ENCODE assay signal across 9 mouse cellular contexts in genomic region chr2:71786060-71786459, GRCm38 (mm10). TPM values are rescaled to one million over a fixed set of nuclear protein-coding genes. Genes with fewer than 3 reads are reported as not detected.
A peak's percentile ranks its signal among the peaks of the same experiment; 100 is the strongest.
DNase-seq lines count a peak whose midpoint lies in the region; ATAC-seq lines count a peak whose summit lies in the region.
"Had no signal": no experiment of that assay in that cellular context is flagged by ENCODE, and none has a peak within 500 bp of the region (broad histone marks: within the 10 kb centered on the region; RNA-seq: fewer than 3 reads in every experiment).

No protein-coding gene starts in this region.

- H3K9me3 ChIP-seq in heart, embryonic 14.5 days (ENCODE audit: control insufficient read depth, low read length) = no peaks in the 10 kb centered on the region
- H3K9me3 ChIP-seq in midbrain, embryonic 15.5 days = no peaks in the 10 kb centered on the region
- H3K9me3 ChIP-seq in midbrain, embryonic 10.5 days (replicated peaks) = no peaks in the 10 kb centered on the region
- H3K9me3 ChIP-seq in embryonic facial prominence, embryonic 15.5 days (replicated peaks) = no peaks in the 10 kb centered on the region
- H3K9me3 ChIP-seq in neural tube, embryonic 14.5 days (ENCODE audit: control insufficient read depth, low read length) = no peaks in the 10 kb centered on the region
- H3K9me3 ChIP-seq: embryonic facial prominence, embryonic 12.5 days had no signal

- DNase-seq in heart, postnatal 14 days = no peak
- DNase-seq in midbrain, embryonic 10.5 days (ENCODE audit: low spot score) = no peak
- DNase-seq in cerebellum, adult 11 months = no peak
- no peak for DNase-seq in cerebellum, postnatal 25 days

- no peaks in the 10 kb centered on the region for H3K36me3 ChIP-seq in heart, embryonic 14.5 days (ENCODE audit: control insufficient read depth, insufficient read depth, low read length)
- H3K36me3 ChIP-seq in midbrain, embryonic 15.5 days (replicated peaks) = no peaks in the 10 kb centered on the region
- no peaks in the 10 kb centered on the region for H3K36me3 ChIP-seq in midbrain, embryonic 10.5 days
- H3K36me3 ChIP-seq in embryonic facial prominence, embryonic 15.5 days = no peaks in the 10 kb centered on the region
- no peaks in the 10 kb centered on the region for H3K36me3 ChIP-seq in neural tube, embryonic 14.5 days (ENCODE audit: control insufficient read depth, insufficient read depth, low read length)
- H3K36me3 ChIP-seq: embryonic facial prominence, embryonic 12.5 days had no signal

- H3K27me3 ChIP-seq in heart, embryonic 14.5 days (ENCODE audit: control insufficient read depth, insufficient read depth, low read length) = no peaks in the 10 kb centered on the region
- peaks cover 5% of the 10 kb centered on the region; the same call in 1 of the 2 replicates for H3K27me3 ChIP-seq in midbrain, embryonic 15.5 days (replicated peaks)
- H3K27me3 ChIP-seq in midbrain, embryonic 10.5 days (ENCODE audit: low read depth, poor library complexity, severe bottlenecking) = peaks cover 22% of the 10 kb centered on the region
- H3K27me3 ChIP-seq in embryonic facial prominence, embryonic 15.5 days = 0 out of 2 replicates have a peak, but pooled peaks cover 3% of the 10 kb centered on the region
- H3K27me3 ChIP-seq in neural tube, embryonic 14.5 days (ENCODE audit: control insufficient read depth, insufficient read depth, low read length) = no peaks in the 10 kb centered on the region; the same call in 1 of the 2 replicates

- 29% methylated on average over 5 of the region's 5 CpGs for WGBS in heart, embryonic 14.5 days
- 48% methylated on average over 5 of the region's 5 CpGs for WGBS in midbrain, embryonic 15.5 days
- WGBS in midbrain, embryonic 10.5 days = 52% methylated on average over 5 of the region's 5 CpGs
- WGBS in embryonic facial prominence, embryonic 15.5 days = 31% methylated on average over 5 of the region's 5 CpGs
- WGBS in neural tube, embryonic 14.5 days = 56% methylated on average over 5 of the region's 5 CpGs

- H3K4me1 ChIP-seq in heart, embryonic 14.5 days (ENCODE audit: control insufficient read depth in 2 of 2, insufficient read depth in 2 of 2, low read length in 2 of 2) = peaks cover 17 to 18% of the 10 kb centered on the region in 2 experiments
- H3K4me1 ChIP-seq in midbrain, embryonic 15.5 days = peaks cover 17% of the 10 kb centered on the region
- peaks cover 33% of the 10 kb centered on the region for H3K4me1 ChIP-seq in midbrain, embryonic 10.5 days
- peaks cover 3% of the 10 kb centered on the region; the same call in 1 of the 2 replicates for H3K4me1 ChIP-seq in embryonic facial prominence, embryonic 15.5 days
- peaks cover 7% of the 10 kb centered on the region for H3K4me1 ChIP-seq in neural tube, embryonic 14.5 days (ENCODE audit: control insufficient read depth, insufficient read depth, low read length)

- no peak for ATAC-seq in heart, embryonic 14.5 days (ENCODE audit: insufficient number of reproducible peaks, insufficient read depth, low FRiP score, low read depth)
- no peak for ATAC-seq in midbrain, embryonic 15.5 days (replicated peaks)
- no peak for ATAC-seq in embryonic facial prominence, embryonic 15.5 days (ENCODE audit: insufficient number of reproducible peaks, low FRiP score, low TSS enrichment, low read depth)
- ATAC-seq in neural tube, embryonic 14.5 days (ENCODE audit: low read depth) = no peak

- intact Hi-C loops in heart, postnatal 14 days (cut with DNase I) = loop anchor here (5.0 kb wide), 2 partner anchors 74 to 114 kb away; no protein-coding TSS in a partner anchor

- H3K9ac ChIP-seq in heart, embryonic 14.5 days (ENCODE audit: low read length) = no peak overlapping the region
- H3K9ac ChIP-seq in midbrain, embryonic 15.5 days = no peak overlapping the region
- H3K9ac ChIP-seq in embryonic facial prominence, embryonic 15.5 days = no peak overlapping the region
- H3K9ac ChIP-seq in neural tube, embryonic 14.5 days (replicated peaks; ENCODE audit: low read depth, low read length) = no peak overlapping the region

- no peak overlapping the region for H3K27ac ChIP-seq in heart, embryonic 14.5 days (replicated peaks in 1 of 2; ENCODE audit: control insufficient read depth in 1 of 2, insufficient read depth in 1 of 2, low read depth in 2 of 2, low read length in 2 of 2)
- H3K27ac ChIP-seq in midbrain, embryonic 15.5 days = no peak overlapping the region
- no peak overlapping the region for H3K27ac ChIP-seq in midbrain, embryonic 10.5 days (replicated peaks)
- H3K27ac ChIP-seq in embryonic facial prominence, embryonic 15.5 days (replicated peaks) = no peak overlapping the region
- H3K27ac ChIP-seq in neural tube, embryonic 14.5 days (ENCODE audit: low read depth, low read length) = no peak overlapping the region

- H3K4me3 ChIP-seq in heart, embryonic 14.5 days (ENCODE audit: control insufficient read depth in 1 of 2, insufficient read depth in 1 of 2, low read depth in 1 of 2, low read length in 2 of 2) = peak overlapping the region in 1 of 2 experiments; percentile 86; a peak in 1 of 4 replicates
- H3K4me3 ChIP-seq in midbrain, embryonic 15.5 days = peak overlapping the region; percentile 60; the same call in 1 of the 2 replicates
- no peak overlapping the region for H3K4me3 ChIP-seq in midbrain, embryonic 10.5 days
- 0 out of 2 replicates have a peak overlapping the region, but pooled peaks have one; percentile 77 for H3K4me3 ChIP-seq in embryonic facial prominence, embryonic 15.5 days (replicated peaks)
- no peak overlapping the region for H3K4me3 ChIP-seq in neural tube, embryonic 14.5 days (ENCODE audit: low read depth, low read length)

- H3K4me2 ChIP-seq in heart, embryonic 14.5 days (ENCODE audit: low read length) = peak overlapping the region; percentile 91; the same call in 1 of the 2 replicates
- peak overlapping the region; percentile 98; the same call in 1 of the 2 replicates for H3K4me2 ChIP-seq in midbrain, embryonic 15.5 days
- H3K4me2 ChIP-seq in embryonic facial prominence, embryonic 15.5 days (replicated peaks) = no peak overlapping the region
- peak overlapping the region; percentile 93; the same call in 1 of the 2 replicates for H3K4me2 ChIP-seq in neural tube, embryonic 14.5 days (ENCODE audit: low read depth, low read length)

RNA-seq across cellular contexts. Expression of gene Itga6, which starts 40.6 kb away (rescaled TPM):
- 96.4 and 103 TPM in 2 replicates for polyA plus RNA-seq in heart, embryonic 14.5 days (2014; fragmentation: Nextera tagmentation; extraction: Ambion mirVana)
- 10 to 100 TPM; 79.2 to 80.7 TPM for total RNA-seq in heart, postnatal 14 days (2021)
- 18.6 and 19.2 TPM in 2 replicates for polyA plus RNA-seq in midbrain, embryonic 15.5 days (2015; fragmentation: Nextera tagmentation; extraction: Ambion mirVana)
- polyA plus RNA-seq in midbrain, embryonic 10.5 days (2016; fragmentation: Nextera tagmentation; extraction: Ambion mirVana) = 25.3 and 34.3 TPM in 2 replicates
- polyA plus RNA-seq in embryonic facial prominence, embryonic 15.5 days (2015; fragmentation: Nextera tagmentation; extraction: Ambion mirVana) = 51.6 and 55.4 TPM in 2 replicates
- 21.5 and 36.9 TPM in 2 replicates for polyA plus RNA-seq in neural tube, embryonic 14.5 days (2014; fragmentation: Nextera tagmentation; extraction: Ambion mirVana)

Comparison
In these comparisons a context has a peak if more than half of its experiments do, and no peak if none do; other contexts are left out.
1. H3K4me3 ChIP-seq: peak in midbrain, embryonic 15.5 days (single experiment) and embryonic facial prominence, embryonic 15.5 days (single experiment); none in midbrain, embryonic 10.5 days (single experiment) and neural tube, embryonic 14.5 days (single experiment).